Mouse (Mus musculus): ENCODE measurements around the gene Per3.

The Per3 gene

GRCm38 (mm10) chr4:150956369-150957105 is 87.9 kb downstream of the Per3 start:
- DNase-seq: no peak

All from liver (tissue).